Mouse (Mus musculus): Measurements from ENCODE around the gene Olfr131. TPM values are rescaled to one million over a fixed set of nuclear protein-coding genes. Genes with fewer than 3 reads are reported as not detected.

The Olfr131 gene
- polyA plus RNA-seq, 2 experiments, result not detected

DNA sequence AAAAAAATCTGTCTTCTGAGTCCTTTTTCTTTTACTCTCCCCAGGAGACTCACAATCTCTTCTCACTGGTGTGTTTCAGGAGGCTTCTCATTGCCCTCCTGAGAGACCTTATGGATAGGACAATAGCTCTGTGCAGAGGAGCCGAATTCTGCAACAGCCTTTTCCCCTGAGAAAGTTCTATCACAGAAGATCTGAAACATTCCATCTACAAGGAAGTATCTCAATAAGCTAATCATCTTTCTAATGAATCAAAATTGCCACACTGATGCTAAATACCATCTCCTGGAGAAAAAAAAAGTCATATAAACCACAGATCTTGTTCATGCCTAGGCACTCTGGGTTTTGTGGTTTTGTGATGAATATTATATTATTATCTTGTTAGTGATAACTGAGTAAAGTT lies 28.5 kb downstream of the Olfr131 start, which contains the start of gene Olfr129:
TSS of gene Olfr129 (minus strand) at position 101 of the 400 bp plus-strand sequence.
- DNase-seq (ENCODE audit: low read depth in 3 of 3, low spot score in 3 of 3), result no peak
- ATAC-seq (ENCODE audit: insufficient read depth), result no peak
- Histone ChIP-seq H3K4me3 (ENCODE audit: insufficient read depth in 1 of 2, low read depth in 2 of 2, low read length in 2 of 2) (no peak within 1 kb of the TSS), H3K27ac (no peak within 1 kb of the TSS), H3K27me3 (ENCODE audit: control insufficient read depth, insufficient read depth, low read length) (no peaks in the 10 kb centered on the region), H3K4me2 (ENCODE audit: low read depth) (no peak within 1 kb of the TSS), H3K4me1 (replicated peaks; ENCODE audit: control insufficient read depth in 2 of 2, insufficient read depth in 2 of 2, low read length in 1 of 2) (no peaks in the 10 kb centered on the region), H3K9ac (replicated peaks) (no peak within 1 kb of the TSS), H3K9me3 (ENCODE audit: control insufficient read depth, low read length) (no peaks in the 10 kb centered on the region), H3K36me3 (replicated peaks; ENCODE audit: control insufficient read depth, insufficient read depth, low read depth) (no peaks in the 10 kb centered on the region)
- WGBS (ENCODE audit: insufficient replicate concordance), result 29% methylated on average over 1 of the region's 1 CpGs
- TF ChIP-seq CTCF (IDR thresholded peaks at IDR 0.05; ENCODE audit: low read depth) (no peak), EP300 (IDR thresholded peaks at IDR 0.05; ENCODE audit: low read depth) (no peak)

Other genes with a start within 250 kb of the Olfr131 start
- not detected in 2 replicates for gene Olfr126, start 241.2 kb downstream of the Olfr131 start, polyA plus RNA-seq (2012; rRNA removed)
- gene Olfr126, start 241.2 kb downstream of the Olfr131 start, polyA plus RNA-seq (2014; fragmentation: Nextera tagmentation; extraction: Ambion mirVana), result not detected in 2 replicates
- not detected in 2 replicates for gene Olfr127, start 188.3 kb downstream of the Olfr131 start, polyA plus RNA-seq (2012; rRNA removed)
- gene Olfr127, start 188.3 kb downstream of the Olfr131 start, polyA plus RNA-seq (2014; fragmentation: Nextera tagmentation; extraction: Ambion mirVana), result not detected in 2 replicates
- not detected in 2 replicates for gene Olfr128, start 168.1 kb downstream of the Olfr131 start, polyA plus RNA-seq (2012; rRNA removed)
- not detected in 2 replicates for gene Olfr128, start 168.1 kb downstream of the Olfr131 start, polyA plus RNA-seq (2014; fragmentation: Nextera tagmentation; extraction: Ambion mirVana)
- not detected in 2 replicates for gene Olfr761, start 135.6 kb downstream of the Olfr131 start, polyA plus RNA-seq (2012; rRNA removed)
- gene Olfr761, start 135.6 kb downstream of the Olfr131 start, polyA plus RNA-seq (2014; fragmentation: Nextera tagmentation; extraction: Ambion mirVana), result not detected in 2 replicates
- not detected in 2 replicates for gene Olfr129, start 28.6 kb downstream of the Olfr131 start, polyA plus RNA-seq (2012; rRNA removed)
- not detected in 2 replicates for gene Olfr129, start 28.6 kb downstream of the Olfr131 start, polyA plus RNA-seq (2014; fragmentation: Nextera tagmentation; extraction: Ambion mirVana)
- gene Olfr130, start 24.8 kb downstream of the Olfr131 start, polyA plus RNA-seq (2012; rRNA removed), result not detected in 2 replicates
- gene Olfr130, start 24.8 kb downstream of the Olfr131 start, polyA plus RNA-seq (2014; fragmentation: Nextera tagmentation; extraction: Ambion mirVana), result not detected in 2 replicates
- gene Olfr132, start 45.8 kb upstream of the Olfr131 start, polyA plus RNA-seq (2012; rRNA removed), result not detected in 2 replicates
- not detected in 2 replicates for gene Olfr132, start 45.8 kb upstream of the Olfr131 start, polyA plus RNA-seq (2014; fragmentation: Nextera tagmentation; extraction: Ambion mirVana)
- not detected in 2 replicates for gene Olfr133, start 56.6 kb upstream of the Olfr131 start, polyA plus RNA-seq (2012; rRNA removed)
- gene Olfr133, start 56.6 kb upstream of the Olfr131 start, polyA plus RNA-seq (2014; fragmentation: Nextera tagmentation; extraction: Ambion mirVana), result not detected in 2 replicates
- gene Olfr134, start 82.7 kb upstream of the Olfr131 start, polyA plus RNA-seq (2012; rRNA removed), result not detected in 2 replicates
- gene Olfr134, start 82.7 kb upstream of the Olfr131 start, polyA plus RNA-seq (2014; fragmentation: Nextera tagmentation; extraction: Ambion mirVana), result not detected in 2 replicates
- gene Olfr135, start 115.6 kb upstream of the Olfr131 start, polyA plus RNA-seq (2012; rRNA removed), result not detected in 2 replicates
- gene Olfr135, start 115.6 kb upstream of the Olfr131 start, polyA plus RNA-seq (2014; fragmentation: Nextera tagmentation; extraction: Ambion mirVana), result not detected in 2 replicates
- not detected in 2 replicates for gene Olfr138, start 172.3 kb upstream of the Olfr131 start, polyA plus RNA-seq (2012; rRNA removed)
- not detected in 2 replicates for gene Olfr138, start 172.3 kb upstream of the Olfr131 start, polyA plus RNA-seq (2014; fragmentation: Nextera tagmentation; extraction: Ambion mirVana)
- not detected in 2 replicates for gene Olfr137, start 218.9 kb upstream of the Olfr131 start, polyA plus RNA-seq (2012; rRNA removed)
- gene Olfr137, start 218.9 kb upstream of the Olfr131 start, polyA plus RNA-seq (2014; fragmentation: Nextera tagmentation; extraction: Ambion mirVana), result not detected in 2 replicates
- not detected in 2 replicates for gene Olfr136, start 241.1 kb upstream of the Olfr131 start, polyA plus RNA-seq (2012; rRNA removed)
- not detected in 2 replicates for gene Olfr136, start 241.1 kb upstream of the Olfr131 start, polyA plus RNA-seq (2014; fragmentation: Nextera tagmentation; extraction: Ambion mirVana)